Mouse (Mus musculus) mesoderm, embryonic 11.5 days (tissue): ENCODE data around the gene Olfr1506.
"Not testable (repeated sequence)": the region's sequence is repeated elsewhere in the genome, so short reads cannot be mapped to it uniquely, and the experiment has no call there.

ENCODE experiments used
- DNase-seq: peaks from one replicate; pipeline ENCODE4 v3.0.0-alpha.2; 2012; ENCODE audit warnings: low read depth, low spot score

Olfr1506 gene

GRCm38 (mm10) chr2:90224393-90224792 is at the start of gene Olfr1506:
TSS of gene Olfr1506 (minus strand) at chr2:90224493.
- not testable (repeated sequence) for DNase-seq

- DNase-seq: no peak
Observed at GRCm38 (mm10) chr2:90270932-90271331, 46.6 kb upstream of the Olfr1506 start, which contains the start of gene Olfr1271. TSS of gene Olfr1271 (minus strand) at chr2:90271032.

- no peak for DNase-seq
Observed at GRCm38 (mm10) chr2:90257492-90257891, 33.2 kb upstream of the Olfr1506 start, which contains the start of gene Olfr142. TSS of gene Olfr142 (minus strand) at chr2:90257592.

- DNase-seq: not testable (repeated sequence)
Observed at GRCm38 (mm10) chr2:90199606-90200005, 24.7 kb downstream of the Olfr1506 start.

- not testable (repeated sequence) for DNase-seq
Observed at GRCm38 (mm10) chr2:90195285-90195684, 29.0 kb downstream of the Olfr1506 start.

DNA sequence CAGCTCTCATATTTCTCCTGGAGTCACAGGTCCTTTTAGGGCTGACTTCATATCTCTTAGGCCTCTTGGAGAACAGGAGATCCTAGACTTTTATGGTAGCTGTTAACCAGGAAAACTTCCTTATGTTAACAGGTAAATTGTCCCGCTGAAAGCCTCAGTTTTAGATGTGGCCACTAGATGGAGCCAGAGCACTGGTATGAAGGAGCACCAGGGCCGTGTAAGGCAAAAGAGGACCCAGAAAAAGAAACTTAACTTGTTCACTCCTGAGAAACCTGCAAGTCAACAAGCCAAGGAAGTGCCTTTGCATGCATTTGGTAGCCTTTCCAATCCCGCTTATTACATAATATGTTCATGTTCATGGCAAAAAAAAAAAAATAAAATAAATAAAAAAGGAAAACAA is 29.5 kb downstream of the Olfr1506 start:
- not testable (repeated sequence) for DNase-seq

- DNase-seq: not testable (repeated sequence)
Observed at GRCm38 (mm10) chr2:90187082-90187481, 37.2 kb downstream of the Olfr1506 start.

- not testable (repeated sequence) for DNase-seq
Observed at GRCm38 (mm10) chr2:90186082-90186481, 38.2 kb downstream of the Olfr1506 start.
